18 mouse cellular contexts compared by ENCODE assay signal in the genomic region with DNA sequence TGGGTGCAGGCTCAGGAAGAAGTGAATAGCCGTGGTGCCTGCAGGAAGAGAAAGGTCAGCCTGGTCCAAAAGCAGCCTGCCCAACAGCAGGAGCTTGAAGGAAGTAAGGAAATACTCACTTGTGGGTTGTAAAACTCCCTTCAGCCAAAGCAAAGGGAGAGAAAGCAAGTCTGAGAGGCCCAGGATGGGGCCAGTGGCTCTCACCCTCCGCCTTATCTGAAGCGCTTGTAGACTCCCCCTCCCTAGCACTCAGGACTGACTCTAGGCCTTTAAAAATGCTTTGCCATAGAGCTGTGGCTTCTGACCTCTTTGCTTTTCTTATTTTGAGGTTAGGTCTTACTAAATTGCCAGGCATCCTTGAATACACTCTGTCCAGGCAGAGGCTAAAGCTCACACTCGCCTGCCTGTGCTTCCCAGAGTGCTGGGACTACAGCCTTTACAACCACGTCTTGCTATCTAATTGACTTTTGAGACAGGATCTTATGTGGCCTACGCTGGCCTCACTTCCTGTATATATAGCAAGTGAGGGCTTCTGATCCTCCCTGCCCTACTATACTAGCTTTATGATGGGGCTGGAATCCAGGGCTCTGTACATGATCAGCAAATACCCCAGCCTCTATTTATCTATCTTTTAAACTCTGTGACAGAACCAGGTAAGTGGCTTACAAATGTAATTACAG. TPM values are rescaled to one million over a fixed set of nuclear protein-coding genes. Genes with fewer than 3 reads are reported as not detected.
DNase-seq lines count a peak whose midpoint lies in the region; ATAC-seq and TF ChIP-seq lines count a peak whose summit lies in the region.
"Had no signal": no experiment of that assay in that cellular context is flagged by ENCODE, and none has a peak within 500 bp of the region (broad histone marks: within the 10 kb centered on the region; RNA-seq: fewer than 3 reads in every experiment).

No protein-coding gene starts in this region.

- H3K27ac ChIP-seq in heart, embryonic 11.5 days (ENCODE audit: low read depth, low read length) = peak overlapping the region; percentile 65
- peak overlapping the region; percentile 17; the same call in 1 of the 2 replicates for H3K27ac ChIP-seq in limb, embryonic 15.5 days
- no peak overlapping the region for H3K27ac ChIP-seq in limb, embryonic 10.5 days
- H3K27ac ChIP-seq in intestine, postnatal 0 days (ENCODE audit: low read depth, low read length) = peak overlapping the region; percentile 79
- H3K27ac ChIP-seq in liver, postnatal 0 days (ENCODE audit: low read depth) = peak overlapping the region; percentile 29; the same call in 1 of the 2 replicates
- no peak overlapping the region for H3K27ac ChIP-seq in forebrain, embryonic 13.5 days
- H3K27ac ChIP-seq: hindbrain, embryonic 13.5 days; limb, embryonic 12.5 days had no signal

- no peak for TF ChIP-seq EP300 in liver, postnatal 0 days (IDR thresholded peaks at IDR 0.05; ENCODE audit: low read depth)

- peaks cover 60% of the 10 kb centered on the region for H3K36me3 ChIP-seq in heart, embryonic 11.5 days (ENCODE audit: control insufficient read depth, insufficient read depth, low read length)
- H3K36me3 ChIP-seq in limb, embryonic 15.5 days = peaks cover 97% of the 10 kb centered on the region
- peaks cover 98% of the 10 kb centered on the region for H3K36me3 ChIP-seq in limb, embryonic 10.5 days
- peaks cover 93% of the 10 kb centered on the region for H3K36me3 ChIP-seq in intestine, postnatal 0 days (ENCODE audit: control insufficient read depth, insufficient read depth)
- H3K36me3 ChIP-seq in liver, postnatal 0 days (replicated peaks; ENCODE audit: insufficient read depth, low read length) = peaks cover 95% of the 10 kb centered on the region
- peaks cover 94% of the 10 kb centered on the region for H3K36me3 ChIP-seq in forebrain, embryonic 13.5 days (ENCODE audit: poor library complexity, severe bottlenecking)

- DNase-seq in heart, adult 9 months (ENCODE audit: low spot score in 2 of 2) = no peak
- no peak for DNase-seq in limb, embryonic 10.5 days (ENCODE audit: low spot score)
- DNase-seq in liver, postnatal 0 days = no peak
- no peak for DNase-seq in cerebellum, adult 11 months
- DNase-seq: kidney, adult 11 months; kidney, postnatal 14 days; midbrain, embryonic 14.5 days; thymus, adult 2 months had no signal

- peak overlapping the region; percentile 25 for H3K4me2 ChIP-seq in heart, embryonic 11.5 days
- H3K4me2 ChIP-seq in limb, embryonic 15.5 days = no peak overlapping the region
- peak overlapping the region; percentile 27; the same call in 1 of the 2 replicates for H3K4me2 ChIP-seq in intestine, postnatal 0 days (replicated peaks; ENCODE audit: low read depth)
- 0 out of 2 replicates have a peak overlapping the region, but pooled peaks have one; percentile 9 for H3K4me2 ChIP-seq in liver, postnatal 0 days (ENCODE audit: low read depth, low read length)
- no peak overlapping the region for H3K4me2 ChIP-seq in forebrain, embryonic 13.5 days
- H3K4me2 ChIP-seq: hindbrain, embryonic 13.5 days; limb, embryonic 12.5 days had no signal

- no peak for TF ChIP-seq CTCF in intestine, postnatal 0 days (IDR thresholded peaks at IDR 0.05; ENCODE audit: low read depth)
- TF ChIP-seq CTCF in liver, postnatal 0 days (IDR thresholded peaks at IDR 0.05; ENCODE audit: low read depth) = no peak

- 0 out of 2 replicates have a peak overlapping the region, but pooled peaks have one; percentile 11 for H3K9ac ChIP-seq in heart, embryonic 11.5 days (ENCODE audit: low read depth, low read length)
- H3K9ac ChIP-seq in limb, embryonic 15.5 days = no peak overlapping the region
- no peak overlapping the region for H3K9ac ChIP-seq in intestine, postnatal 0 days (ENCODE audit: low read depth, low read length)
- H3K9ac ChIP-seq in liver, postnatal 0 days (replicated peaks) = 0 out of 2 replicates have a peak overlapping the region, but pooled peaks have one; percentile 26
- no peak overlapping the region for H3K9ac ChIP-seq in forebrain, embryonic 13.5 days
- H3K9ac ChIP-seq: hindbrain, embryonic 13.5 days; limb, embryonic 12.5 days had no signal

- H3K4me3 ChIP-seq in heart, embryonic 11.5 days (ENCODE audit: low read depth, low read length) = no peak overlapping the region
- no peak overlapping the region for H3K4me3 ChIP-seq in limb, embryonic 15.5 days
- no peak overlapping the region for H3K4me3 ChIP-seq in limb, embryonic 10.5 days
- no peak overlapping the region for H3K4me3 ChIP-seq in intestine, postnatal 0 days (ENCODE audit: low read depth, low read length)
- no peak overlapping the region for H3K4me3 ChIP-seq in liver, postnatal 0 days (ENCODE audit: low read depth, low read length)
- H3K4me3 ChIP-seq in forebrain, embryonic 13.5 days = no peak overlapping the region
- H3K4me3 ChIP-seq: hindbrain, embryonic 13.5 days; limb, embryonic 12.5 days; myocyte had no signal

- ATAC-seq in heart, embryonic 11.5 days (replicated peaks; ENCODE audit: insufficient number of reproducible peaks, low FRiP score, low TSS enrichment) = no peak
- no peak for ATAC-seq in limb, embryonic 15.5 days (ENCODE audit: insufficient number of reproducible peaks, low FRiP score, low TSS enrichment, low read depth)
- ATAC-seq in intestine, postnatal 0 days = peak; percentile 83
- no peak for ATAC-seq in liver, postnatal 0 days
- ATAC-seq in forebrain, embryonic 13.5 days = no peak
- ATAC-seq: activated CD4-positive, CD25-positive, alpha-beta regulatory T cell, adult 4 months; forebrain, embryonic 14.5 days; Patski had no signal

- H3K9me3 ChIP-seq in heart, embryonic 11.5 days (replicated peaks; ENCODE audit: control insufficient read depth, low read length) = no peaks in the 10 kb centered on the region
- no peaks in the 10 kb centered on the region for H3K9me3 ChIP-seq in limb, embryonic 15.5 days
- H3K9me3 ChIP-seq in limb, embryonic 10.5 days (replicated peaks) = no peaks in the 10 kb centered on the region
- no peaks in the 10 kb centered on the region for H3K9me3 ChIP-seq in intestine, postnatal 0 days (ENCODE audit: control insufficient read depth)
- no peaks in the 10 kb centered on the region for H3K9me3 ChIP-seq in liver, postnatal 0 days (ENCODE audit: low read length)
- no peaks in the 10 kb centered on the region for H3K9me3 ChIP-seq in forebrain, embryonic 13.5 days (replicated peaks)
- H3K9me3 ChIP-seq: hindbrain, embryonic 13.5 days; limb, embryonic 12.5 days had no signal

- 33% methylated on average over 6 of the region's 6 CpGs for WGBS in heart, embryonic 11.5 days (ENCODE audit: insufficient replicate concordance)
- 68% methylated on average over 6 of the region's 6 CpGs for whole genome bisulfite sequencing in limb, embryonic 15.5 days
- WGBS in limb, embryonic 10.5 days = 72% methylated on average over 6 of the region's 6 CpGs
- WGBS in intestine, postnatal 0 days = 33% methylated on average over 6 of the region's 6 CpGs
- WGBS in liver, postnatal 0 days (ENCODE audit: insufficient replicate concordance) = 49% methylated on average over 6 of the region's 6 CpGs
- 83% methylated on average over 6 of the region's 6 CpGs for WGBS in forebrain, embryonic 13.5 days

- H3K4me1 ChIP-seq in heart, embryonic 11.5 days (ENCODE audit: control insufficient read depth, insufficient read depth, low read length) = peaks cover 14% of the 10 kb centered on the region
- H3K4me1 ChIP-seq in limb, embryonic 15.5 days = peaks cover 9% of the 10 kb centered on the region; the same call in 1 of the 2 replicates
- H3K4me1 ChIP-seq in limb, embryonic 10.5 days = 0 out of 2 replicates have a peak, but pooled peaks cover 4% of the 10 kb centered on the region
- 0 out of 2 replicates have a peak, but pooled peaks cover 7% of the 10 kb centered on the region for H3K4me1 ChIP-seq in intestine, postnatal 0 days (replicated peaks; ENCODE audit: control insufficient read depth, insufficient read depth, low read length)
- H3K4me1 ChIP-seq in liver, postnatal 0 days (ENCODE audit: insufficient read depth) = peaks cover 8% of the 10 kb centered on the region
- no peaks in the 10 kb centered on the region for H3K4me1 ChIP-seq in forebrain, embryonic 13.5 days
- H3K4me1 ChIP-seq: hindbrain, embryonic 13.5 days; limb, embryonic 12.5 days had no signal

- no peaks in the 10 kb centered on the region for H3K27me3 ChIP-seq in heart, embryonic 11.5 days (ENCODE audit: control insufficient read depth, insufficient read depth, low read length)
- no peaks in the 10 kb centered on the region for H3K27me3 ChIP-seq in limb, embryonic 15.5 days
- no peaks in the 10 kb centered on the region for H3K27me3 ChIP-seq in limb, embryonic 10.5 days (ENCODE audit: low read depth, poor library complexity, severe bottlenecking)
- H3K27me3 ChIP-seq in intestine, postnatal 0 days (replicated peaks; ENCODE audit: control insufficient read depth, insufficient read depth, low read length) = no peaks in the 10 kb centered on the region
- H3K27me3 ChIP-seq in liver, postnatal 0 days (ENCODE audit: insufficient read depth, low read length) = no peaks in the 10 kb centered on the region
- H3K27me3 ChIP-seq in forebrain, embryonic 13.5 days = no peaks in the 10 kb centered on the region
- H3K27me3 ChIP-seq: hindbrain, embryonic 13.5 days; limb, embryonic 12.5 days; Patski had no signal

RNA-seq across cellular contexts. Expression of gene Ndst2, which starts 8.6 kb away (rescaled TPM):
- polyA plus RNA-seq in heart, embryonic 11.5 days (2014; fragmentation: Nextera tagmentation; extraction: Ambion mirVana) = 18.7 and 19.1 TPM in 2 replicates
- polyA plus RNA-seq in limb, embryonic 15.5 days (2015; fragmentation: Nextera tagmentation; extraction: Ambion mirVana) = 33.7 and 34.2 TPM in 2 replicates
- polyA plus RNA-seq in limb, embryonic 10.5 days (2016; fragmentation: Nextera tagmentation; extraction: Ambion mirVana) = 27.9 and 29.2 TPM in 2 replicates
- polyA plus RNA-seq in intestine, postnatal 0 days (2015; fragmentation: Nextera tagmentation; extraction: Ambion mirVana) = 9.8 and 12.4 TPM in 2 replicates
- 11.7 and 12.6 TPM in 2 replicates for polyA plus RNA-seq in liver, postnatal 0 days (2015; fragmentation: Nextera tagmentation; extraction: Ambion mirVana)
- 14.0 and 18.3 TPM in 2 replicates for polyA plus RNA-seq in forebrain, embryonic 13.5 days (2015; fragmentation: Nextera tagmentation; extraction: Ambion mirVana)

RNA-seq across cellular contexts. Expression of gene Zswim8, which starts 18.4 kb away (rescaled TPM):
- polyA plus RNA-seq in heart, embryonic 11.5 days (2014; fragmentation: Nextera tagmentation; extraction: Ambion mirVana) = 23.4 and 24.1 TPM in 2 replicates
- polyA plus RNA-seq in limb, embryonic 15.5 days (2015; fragmentation: Nextera tagmentation; extraction: Ambion mirVana) = 28.0 and 34.5 TPM in 2 replicates
- 32.5 and 39.3 TPM in 2 replicates for polyA plus RNA-seq in limb, embryonic 10.5 days (2016; fragmentation: Nextera tagmentation; extraction: Ambion mirVana)
- polyA plus RNA-seq in intestine, postnatal 0 days (2015; fragmentation: Nextera tagmentation; extraction: Ambion mirVana) = 15.0 and 19.0 TPM in 2 replicates
- polyA plus RNA-seq in liver, postnatal 0 days (2015; fragmentation: Nextera tagmentation; extraction: Ambion mirVana) = 5.3 and 6.4 TPM in 2 replicates
- polyA plus RNA-seq in forebrain, embryonic 13.5 days (2015; fragmentation: Nextera tagmentation; extraction: Ambion mirVana) = 40.8 and 44.2 TPM in 2 replicates

RNA-seq across cellular contexts. Expression of gene Chchd1, which starts 23.0 kb away (rescaled TPM):
- polyA plus RNA-seq in heart, embryonic 11.5 days (2014; fragmentation: Nextera tagmentation; extraction: Ambion mirVana) = 221 and 230 TPM in 2 replicates
- 144 and 165 TPM in 2 replicates for polyA plus RNA-seq in limb, embryonic 15.5 days (2015; fragmentation: Nextera tagmentation; extraction: Ambion mirVana)
- 238 and 280 TPM in 2 replicates for polyA plus RNA-seq in limb, embryonic 10.5 days (2016; fragmentation: Nextera tagmentation; extraction: Ambion mirVana)
- polyA plus RNA-seq in intestine, postnatal 0 days (2015; fragmentation: Nextera tagmentation; extraction: Ambion mirVana) = 143 and 150 TPM in 2 replicates
- polyA plus RNA-seq in liver, postnatal 0 days (2015; fragmentation: Nextera tagmentation; extraction: Ambion mirVana) = 88.5 and 91.7 TPM in 2 replicates
- 235 and 281 TPM in 2 replicates for polyA plus RNA-seq in forebrain, embryonic 13.5 days (2015; fragmentation: Nextera tagmentation; extraction: Ambion mirVana)

RNA-seq across cellular contexts. Expression of gene Fut11, which starts 31.0 kb away (rescaled TPM):
- 13.4 and 18.8 TPM in 2 replicates for polyA plus RNA-seq in heart, embryonic 11.5 days (2014; fragmentation: Nextera tagmentation; extraction: Ambion mirVana)
- polyA plus RNA-seq in limb, embryonic 15.5 days (2015; fragmentation: Nextera tagmentation; extraction: Ambion mirVana) = 31.9 and 33.5 TPM in 2 replicates
- polyA plus RNA-seq in limb, embryonic 10.5 days (2016; fragmentation: Nextera tagmentation; extraction: Ambion mirVana) = 18.2 and 20.4 TPM in 2 replicates
- polyA plus RNA-seq in intestine, postnatal 0 days (2015; fragmentation: Nextera tagmentation; extraction: Ambion mirVana) = 7.4 and 8.4 TPM in 2 replicates
- 4.4 and 5.1 TPM in 2 replicates for polyA plus RNA-seq in liver, postnatal 0 days (2015; fragmentation: Nextera tagmentation; extraction: Ambion mirVana)
- 18.9 and 19.9 TPM in 2 replicates for polyA plus RNA-seq in forebrain, embryonic 13.5 days (2015; fragmentation: Nextera tagmentation; extraction: Ambion mirVana)

RNA-seq across cellular contexts. Expression of gene Sec24c, which starts 51.7 kb away (rescaled TPM):
- 78.1 and 84.6 TPM in 2 replicates for polyA plus RNA-seq in heart, embryonic 11.5 days (2014; fragmentation: Nextera tagmentation; extraction: Ambion mirVana)
- 79.3 and 80.3 TPM in 2 replicates for polyA plus RNA-seq in limb, embryonic 15.5 days (2015; fragmentation: Nextera tagmentation; extraction: Ambion mirVana)
- 113 and 122 TPM in 2 replicates for polyA plus RNA-seq in limb, embryonic 10.5 days (2016; fragmentation: Nextera tagmentation; extraction: Ambion mirVana)
- 51.0 and 53.8 TPM in 2 replicates for polyA plus RNA-seq in intestine, postnatal 0 days (2015; fragmentation: Nextera tagmentation; extraction: Ambion mirVana)
- 30.8 and 31.3 TPM in 2 replicates for polyA plus RNA-seq in liver, postnatal 0 days (2015; fragmentation: Nextera tagmentation; extraction: Ambion mirVana)
- 75.9 and 84.7 TPM in 2 replicates for polyA plus RNA-seq in forebrain, embryonic 13.5 days (2015; fragmentation: Nextera tagmentation; extraction: Ambion mirVana)

Comparison
In these comparisons a context has a peak if more than half of its experiments do, and no peak if none do; other contexts are left out.
1. H3K27ac ChIP-seq: peak in heart, embryonic 11.5 days (single experiment), limb, embryonic 15.5 days (single experiment), intestine, postnatal 0 days (single experiment) and liver, postnatal 0 days (single experiment); none in limb, embryonic 10.5 days (single experiment) and forebrain, embryonic 13.5 days (single experiment).
2. H3K4me2 ChIP-seq: peak in heart, embryonic 11.5 days (single experiment), intestine, postnatal 0 days (single experiment) and liver, postnatal 0 days (single experiment); none in limb, embryonic 15.5 days (single experiment) and forebrain, embryonic 13.5 days (single experiment).
3. H3K9ac ChIP-seq: peak in heart, embryonic 11.5 days (single experiment) and liver, postnatal 0 days (single experiment); none in limb, embryonic 15.5 days (single experiment), intestine, postnatal 0 days (single experiment) and forebrain, embryonic 13.5 days (single experiment).